Mouse (Mus musculus) activated CD4-positive, CD25-positive, alpha-beta regulatory T cell (primary cell): Measurements from ENCODE around the gene Asb14. TPM values are rescaled to one million over a fixed set of nuclear protein-coding genes. Genes with fewer than 3 reads are reported as not detected.

Experiments used
- polyA plus RNA-seq, 2 experiments: library from polyadenylated mRNA; unstranded; fragments of 100-300 nt; shearing (Covaris generic); gene quantifications; one replicate each; pipeline ENCODE4 v1.2.1; 2017

Asb14 gene
- under 1 TPM; 0.18 to 0.97 TPM for polyA plus RNA-seq

DNA sequence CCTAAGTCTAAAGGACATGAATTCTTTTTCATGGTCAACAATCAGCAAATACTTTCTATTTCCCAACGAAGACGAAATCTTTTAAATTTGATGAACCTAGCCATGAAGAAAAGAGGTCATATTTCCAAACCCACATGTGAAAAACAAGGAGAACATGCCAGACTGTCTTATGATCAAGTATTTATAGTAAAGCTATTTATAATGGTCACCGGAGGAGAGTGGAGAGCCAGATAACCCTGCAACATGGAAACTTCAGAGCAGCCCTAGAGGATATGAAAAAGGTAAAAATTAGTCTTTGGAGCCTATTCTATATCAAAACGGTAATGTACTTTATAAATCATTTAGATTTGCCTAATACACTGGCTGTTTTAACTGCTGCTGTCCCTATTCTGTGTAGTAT, at the start of gene Asb14:
TSS of gene Asb14 (plus strand) at position 166 of the 400 bp plus-strand sequence.

Other genes starting within 250 kb of the Asb14 start
- 10 to 100 TPM; 10.3 to 12.4 TPM for gene Pde12, start 224.7 kb upstream of the Asb14 start, polyA plus RNA-seq
- under 1 TPM; 0.18 to 0.74 TPM for gene Dnah12, start 201.3 kb upstream of the Asb14 start, polyA plus RNA-seq
- 10 to 100 TPM; 41.4 to 52.5 TPM for gene Appl1, start 76.7 kb downstream of the Asb14 start, polyA plus RNA-seq
- gene Hesx1, start 99.9 kb downstream of the Asb14 start, polyA plus RNA-seq = under 1 TPM; 0.65 to 0.82 TPM
- under 1 TPM; 0.25 to 0.29 TPM for gene Il17rd, start 144.4 kb downstream of the Asb14 start, polyA plus RNA-seq
- 100 to 1,000 TPM; 137 to 228 TPM for gene Arhgef3, start 220.3 kb downstream of the Asb14 start, polyA plus RNA-seq